Mouse (Mus musculus) neural tube, embryonic 13.5 days (tissue): Measurements from ENCODE around the gene Crym. TPM values are rescaled to one million over a fixed set of nuclear protein-coding genes. Genes with fewer than 3 reads are reported as not detected.

Experiments
- ATAC-seq: fragments of 200-750 bp; cut with Nextera tagmentation; 2 replicates; pipeline ENCODE4 v1.8.0; 2017; ENCODE audit warnings: low read depth, mild to moderate bottlenecking, moderate TSS enrichment, moderate library complexity
- H3K27ac ChIP-seq: fragments of 300-500 bp; sonication (generic); replicated peaks from 2 replicates; pipeline ENCODE4 v1.5.1; 2015; ENCODE audit warnings: moderate library complexity, mild to moderate bottlenecking, inconsistent platforms
- H3K27me3 ChIP-seq: fragments of 300-500 bp; sonication (generic); 2 replicates; pipeline ENCODE4 v1.6.1; 2015; ENCODE audit warnings: mild to moderate bottlenecking, inconsistent platforms
- H3K36me3 ChIP-seq: fragments of 300-500 bp; sonication (generic); 2 replicates; pipeline ENCODE4 v1.6.1; 2015; ENCODE audit warnings: mild to moderate bottlenecking, inconsistent platforms
- H3K4me1 ChIP-seq: fragments of 300-500 bp; sonication (generic); replicated peaks from 2 replicates; pipeline ENCODE4 v1.6.1; 2015; ENCODE audit warnings: inconsistent platforms
- H3K4me2 ChIP-seq: fragments of 300-500 bp; sonication (generic); 2 replicates; pipeline ENCODE4 v1.6.1; 2015; ENCODE audit warnings: inconsistent platforms, mild to moderate bottlenecking, moderate library complexity
- H3K4me3 ChIP-seq: fragments of 300-500 bp; sonication (generic); 2 replicates; pipeline ENCODE4 v1.5.1; 2015; ENCODE audit warnings: mild to moderate bottlenecking, inconsistent platforms
- H3K9ac ChIP-seq: fragments of 300-500 bp; sonication (generic); 2 replicates; pipeline ENCODE4 v1.6.1; 2015; ENCODE audit warnings: moderate library complexity, mild to moderate bottlenecking, inconsistent platforms
- H3K9me3 ChIP-seq: fragments of 300-500 bp; sonication (generic); 2 replicates; pipeline ENCODE4 v1.6.1; 2016; ENCODE audit warnings: inconsistent platforms
- WGBS: fragments of 180-500 bp; shearing (Covaris S2); methylation state at CpG from one replicate; pipeline ENCODE4 v1.1.7; 2015; 5-methylcytosine and 5-hydroxymethylcytosine counted together
- polyA plus RNA-seq: library from polyadenylated mRNA; unstranded; fragments of >200 nt; fragmentation: Nextera tagmentation; extraction: Ambion mirVana; gene quantifications from 2 replicates; pipeline ENCODE4 v1.2.1, GENCODE M21; 2015

Crym gene
- polyA plus RNA-seq, 1 experiment from 2014 or later = 5.6 TPM

DNA sequence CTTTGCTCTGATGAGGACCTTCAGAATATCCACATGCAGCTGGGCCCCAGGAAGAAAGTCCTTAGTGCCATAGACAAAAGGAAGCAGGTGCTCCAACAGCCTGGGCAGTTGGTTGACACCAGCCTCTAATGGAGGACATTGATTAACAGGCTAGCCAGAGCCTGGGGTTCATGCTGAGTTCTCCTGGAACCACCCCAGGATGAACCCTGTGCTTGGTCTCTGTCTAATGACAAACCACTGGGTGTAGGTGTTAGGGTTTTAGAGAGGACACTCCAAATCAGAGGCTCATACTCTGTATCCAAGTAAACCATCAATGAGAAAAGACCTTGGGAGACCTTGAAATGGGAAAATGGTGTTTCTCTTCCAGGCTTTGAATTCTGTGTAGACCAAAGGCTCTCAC is 19.0 kb downstream of the Crym start:
- no peak overlapping the region for H3K4me2 ChIP-seq
- ATAC-seq = no peak

DNA sequence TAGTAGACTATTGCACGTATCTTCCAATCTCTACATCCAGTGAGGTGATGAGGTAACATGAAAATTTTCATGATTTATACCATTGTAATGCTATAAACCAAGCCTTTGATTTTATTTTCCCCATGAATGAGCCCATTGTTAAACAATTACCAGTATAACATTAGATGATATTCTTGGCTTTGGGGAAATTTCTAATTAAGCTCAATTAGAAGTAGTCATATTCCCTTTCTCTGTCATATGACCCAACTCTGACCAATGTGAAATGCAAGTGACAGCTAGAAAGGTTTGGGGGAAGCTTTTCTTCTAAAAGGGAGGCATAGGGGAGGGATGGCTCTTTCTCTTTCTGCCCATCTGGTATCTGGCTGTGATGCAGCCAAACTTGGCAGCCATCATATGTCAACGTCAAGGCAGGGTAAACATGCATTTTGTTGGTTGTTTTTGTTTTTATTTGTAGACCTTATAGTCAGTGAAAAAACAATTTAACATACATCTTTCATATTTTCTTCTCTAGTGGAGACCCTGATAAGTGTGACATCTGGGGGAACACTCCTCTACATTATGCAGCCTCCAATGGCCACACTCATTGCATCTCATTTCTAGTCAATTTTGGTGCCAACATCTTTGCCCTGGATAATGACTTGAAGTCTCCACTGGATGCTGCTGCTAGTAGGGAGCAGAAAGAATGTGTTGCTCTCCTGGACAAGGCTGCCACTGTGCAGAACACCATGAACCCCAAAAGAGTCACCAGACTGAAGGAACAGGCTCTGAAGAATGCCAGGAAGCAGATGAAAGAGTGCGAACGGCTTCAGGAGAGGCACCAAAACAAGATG is 20.3 kb downstream of the Crym start:
- Histone ChIP-seq H3K4me2 (no peak overlapping the region), H3K4me3 (no peak overlapping the region), H3K27ac (no peak overlapping the region), H3K36me3 (no peaks in the 10 kb centered on the region), H3K4me1 (no peaks in the 10 kb centered on the region), H3K27me3 (no peaks in the 10 kb centered on the region), H3K9me3 (no peaks in the 10 kb centered on the region), H3K9ac (no peak overlapping the region)
- WGBS = 91% methylated on average over 4 of the region's 4 CpGs
- ATAC-seq = no peak

More for the DNA sequence above, 19.0 kb downstream of the Crym start:
- Histone ChIP-seq H3K27me3 (no peaks in the 10 kb centered on the region), H3K9ac (no peak overlapping the region), H3K36me3 (no peaks in the 10 kb centered on the region), H3K27ac (no peak overlapping the region), H3K9me3 (no peaks in the 10 kb centered on the region), H3K4me3 (no peak overlapping the region), H3K4me1 (no peaks in the 10 kb centered on the region)

DNA sequence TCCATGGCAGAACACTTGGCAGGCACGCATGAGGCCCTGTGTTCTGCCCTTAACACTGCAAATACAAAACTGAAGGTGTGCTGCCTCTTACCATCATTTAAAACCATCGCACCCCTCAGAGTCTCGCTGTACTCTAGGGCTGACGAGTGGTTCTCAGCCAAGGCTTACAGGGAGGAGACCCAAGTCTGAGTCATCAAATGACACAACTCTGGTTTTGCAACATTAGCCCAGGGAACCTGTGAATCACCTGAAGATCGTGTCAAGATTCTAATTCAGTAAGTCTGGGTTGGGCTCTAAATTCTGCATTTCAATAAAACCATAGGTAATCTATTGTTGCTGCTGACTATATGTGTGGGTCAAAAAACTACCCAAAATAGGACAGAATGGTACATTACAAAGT is 21.4 kb downstream of the Crym start:
- WGBS = 89% methylated on average over 5 of the region's 5 CpGs

DNA sequence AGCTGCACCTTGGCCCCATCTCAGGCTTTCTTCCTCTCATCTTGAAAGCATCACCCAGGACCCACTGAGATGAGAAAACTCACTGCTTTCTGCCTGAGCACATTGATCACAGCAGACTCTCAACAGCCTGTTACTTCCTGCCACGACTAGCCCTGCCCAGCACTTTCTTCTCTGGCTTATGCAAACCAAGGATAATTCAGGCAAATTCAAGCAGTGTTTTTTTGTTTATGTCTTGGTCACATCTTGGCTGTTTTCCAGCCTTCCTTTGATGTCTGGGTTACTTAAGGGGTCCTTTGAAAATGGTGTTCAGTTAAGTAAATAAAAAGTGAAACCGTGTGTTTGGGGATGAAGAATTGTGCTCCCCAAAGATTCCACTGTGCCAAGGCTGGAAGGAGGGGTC is 23.0 kb downstream of the Crym start:
- no peak for ATAC-seq

More for the DNA sequence above, 21.4 kb downstream of the Crym start:
- no peak overlapping the region for H3K4me3 ChIP-seq
- ATAC-seq = no peak
- H3K9ac ChIP-seq = no peak overlapping the region
- H3K9me3 ChIP-seq = no peaks in the 10 kb centered on the region
- no peaks in the 10 kb centered on the region for H3K27me3 ChIP-seq
- no peaks in the 10 kb centered on the region for H3K4me1 ChIP-seq
- no peaks in the 10 kb centered on the region for H3K36me3 ChIP-seq
- H3K4me2 ChIP-seq = no peak overlapping the region
- no peak overlapping the region for H3K27ac ChIP-seq

GRCm38 (mm10) chr7:120177611-120178010 is 24.3 kb downstream of the Crym start:
- no peak overlapping the region for H3K4me3 ChIP-seq
- no peaks in the 10 kb centered on the region for H3K27me3 ChIP-seq
- 86% methylated on average over 3 of the region's 3 CpGs for WGBS
- no peak overlapping the region for H3K27ac ChIP-seq
- no peak for ATAC-seq
- H3K4me2 ChIP-seq = no peak overlapping the region
- H3K9ac ChIP-seq = no peak overlapping the region
- H3K36me3 ChIP-seq = no peaks in the 10 kb centered on the region
- no peaks in the 10 kb centered on the region for H3K4me1 ChIP-seq
- no peaks in the 10 kb centered on the region for H3K9me3 ChIP-seq

More for the DNA sequence above, 23.0 kb downstream of the Crym start:
- Histone ChIP-seq H3K27ac (no peak overlapping the region), H3K4me3 (no peak overlapping the region), H3K4me1 (no peaks in the 10 kb centered on the region), H3K36me3 (no peaks in the 10 kb centered on the region), H3K9me3 (no peaks in the 10 kb centered on the region), H3K4me2 (no peak overlapping the region), H3K9ac (no peak overlapping the region), H3K27me3 (no peaks in the 10 kb centered on the region)
- WGBS = 30% methylated on average over 2 of the region's 2 CpGs

GRCm38 (mm10) chr7:120174723-120175504 is 27.0 kb downstream of the Crym start:
- no peak overlapping the region for H3K4me2 ChIP-seq
- ATAC-seq = no peak
- no peaks in the 10 kb centered on the region for H3K36me3 ChIP-seq
- no peak overlapping the region for H3K9ac ChIP-seq
- no peak overlapping the region for H3K4me3 ChIP-seq
- no peak overlapping the region for H3K27ac ChIP-seq
- H3K4me1 ChIP-seq = no peaks in the 10 kb centered on the region
- WGBS = 90% methylated on average over 11 of the region's 11 CpGs
- no peaks in the 10 kb centered on the region for H3K27me3 ChIP-seq
- H3K9me3 ChIP-seq = no peaks in the 10 kb centered on the region

DNA sequence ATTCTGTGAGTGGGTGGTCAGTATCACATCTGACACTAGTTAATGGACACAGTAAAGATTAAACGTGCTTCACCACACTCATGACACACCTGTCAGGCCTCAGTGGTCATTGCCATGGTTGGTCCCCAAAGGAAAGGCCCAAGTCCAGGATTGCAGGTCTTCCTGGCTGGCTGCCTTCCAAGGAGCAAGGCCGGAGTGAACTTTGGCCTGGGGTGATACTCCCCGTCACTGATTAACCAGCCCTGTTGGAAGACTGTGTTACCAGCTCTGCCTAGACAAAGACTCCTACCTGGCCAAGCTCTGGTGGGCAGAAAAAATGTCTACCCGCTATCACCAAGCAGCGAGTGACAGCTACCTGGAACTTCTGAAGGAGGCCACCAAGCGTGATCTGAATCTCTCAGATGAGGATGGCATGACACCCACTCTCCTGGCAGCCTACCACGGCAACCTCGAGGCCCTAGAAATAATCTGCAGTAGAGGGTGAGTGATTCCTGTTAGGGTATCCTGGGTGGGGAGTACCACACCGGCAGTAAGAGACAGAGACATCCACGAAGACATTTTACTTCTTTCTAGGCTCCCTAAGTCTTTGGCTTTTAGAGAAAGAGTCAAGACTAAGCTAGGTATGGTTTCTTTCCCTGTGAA is 28.2 kb downstream of the Crym start, which contains the start of gene Anks4b:
Gene Anks4b (plus strand): TSS at position 256 of the 642 bp plus-strand sequence.
- 88% methylated on average over 10 of the region's 10 CpGs for WGBS
- H3K4me1 ChIP-seq = no peaks in the 10 kb centered on the region
- H3K27me3 ChIP-seq = no peaks in the 10 kb centered on the region
- H3K27ac ChIP-seq = no peak within 1 kb of the TSS
- H3K9ac ChIP-seq = no peak within 1 kb of the TSS
- no peak within 1 kb of the TSS for H3K4me2 ChIP-seq
- H3K9me3 ChIP-seq = no peaks in the 10 kb centered on the region
- H3K4me3 ChIP-seq = no peak within 1 kb of the TSS
- no peaks in the 10 kb centered on the region for H3K36me3 ChIP-seq
- ATAC-seq = no peak

DNA sequence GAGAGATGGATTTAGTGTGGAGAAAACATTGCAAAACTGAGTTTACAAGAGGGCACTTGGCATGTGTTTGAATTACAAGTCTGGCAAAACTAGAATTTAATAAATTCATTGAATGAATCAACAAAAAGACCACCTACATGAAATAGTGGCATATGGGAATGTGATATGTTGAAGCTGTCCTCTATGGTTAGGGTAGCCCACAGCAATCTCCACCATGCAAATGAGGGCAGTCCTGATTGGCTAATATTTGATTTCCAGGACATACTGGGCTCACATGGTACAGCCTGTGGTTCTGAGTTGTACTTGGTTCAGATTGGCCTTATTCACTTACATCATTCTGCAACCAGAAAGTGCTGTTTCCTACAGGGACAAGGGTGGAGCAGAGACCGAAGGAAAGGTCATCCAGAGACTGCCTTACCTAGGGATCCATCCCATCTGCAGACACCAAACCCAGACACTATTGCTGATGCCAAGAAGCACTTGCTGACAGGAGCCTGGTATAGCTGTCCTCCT is 29.7 kb downstream of the Crym start:
- Histone ChIP-seq H3K36me3 (no peaks in the 10 kb centered on the region), H3K9ac (no peak overlapping the region), H3K4me2 (no peak overlapping the region), H3K27ac (no peak overlapping the region), H3K27me3 (no peaks in the 10 kb centered on the region), H3K9me3 (no peaks in the 10 kb centered on the region), H3K4me3 (no peak overlapping the region), H3K4me1 (no peaks in the 10 kb centered on the region)
- no peak for ATAC-seq
- WGBS = 96% methylated on average over 1 of the region's 1 CpGs

DNA sequence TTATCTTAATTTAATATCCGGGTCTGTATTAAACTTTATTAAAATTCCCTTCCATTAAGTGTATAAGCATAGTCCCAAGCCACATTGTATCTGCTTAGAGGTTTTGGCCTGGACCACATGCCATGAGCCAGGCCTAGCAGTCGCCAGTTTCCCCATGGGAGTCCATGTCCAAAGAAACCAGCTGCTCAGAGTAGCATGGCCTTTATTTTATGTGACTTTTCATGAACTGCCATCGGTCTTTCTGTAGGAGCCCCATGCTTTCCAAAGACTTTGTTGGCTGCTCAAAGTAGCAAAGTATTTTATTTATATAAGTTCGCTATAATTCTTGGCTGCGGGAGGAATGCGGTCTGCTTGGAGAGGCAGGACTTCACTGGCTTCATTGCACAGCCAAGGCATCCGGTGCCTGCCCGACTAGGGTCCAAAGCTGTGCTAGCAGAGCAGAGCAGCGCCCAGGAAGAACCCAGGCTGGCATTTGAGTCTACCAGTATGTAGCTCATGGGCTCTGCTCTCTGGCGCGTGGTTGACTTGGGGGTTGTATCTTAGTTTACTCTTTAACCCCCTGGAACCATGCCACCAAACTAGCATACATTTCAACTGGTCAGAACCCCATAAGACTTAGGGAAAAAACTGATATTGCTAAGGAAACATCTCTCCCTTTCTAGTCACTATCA is 38.2 kb downstream of the Crym start:
- ATAC-seq = no peak
- WGBS = 87% methylated on average over 11 of the region's 11 CpGs

DNA sequence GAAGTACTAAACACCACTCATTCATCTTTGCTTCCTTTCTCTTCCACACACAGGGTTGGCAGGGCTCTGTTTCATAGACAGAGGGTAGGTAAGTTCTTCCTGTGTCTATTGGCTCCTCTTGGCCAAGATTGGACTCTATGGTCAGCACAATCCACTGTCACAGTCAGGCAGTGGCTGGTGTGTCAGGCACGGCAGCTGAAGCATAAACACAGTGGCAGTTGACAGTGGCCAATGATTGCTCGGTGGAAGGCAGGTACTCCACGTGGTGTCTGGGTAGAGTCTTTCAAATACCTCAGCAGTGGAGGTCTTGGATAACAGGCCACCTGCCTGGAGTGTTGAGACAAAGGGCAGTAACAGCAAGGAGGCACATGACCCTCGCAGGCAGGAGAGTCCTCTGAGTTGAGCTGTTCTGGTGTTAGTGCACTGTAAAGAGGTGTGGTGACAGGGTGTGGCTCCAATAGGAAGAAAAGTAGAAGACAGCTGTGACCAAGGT is 43.7 kb downstream of the Crym start:
- Histone ChIP-seq H3K4me3 (no peak overlapping the region), H3K9me3 (no peaks in the 10 kb centered on the region), H3K4me2 (no peak overlapping the region), H3K36me3 (no peaks in the 10 kb centered on the region), H3K27ac (no peak overlapping the region; the same call in 1 of the 2 replicates), H3K9ac (no peak overlapping the region), H3K4me1 (peaks cover 20% of the 10 kb centered on the region), H3K27me3 (no peaks in the 10 kb centered on the region)
- ATAC-seq = no peak
- WGBS = 33% methylated on average over 4 of the region's 4 CpGs

More for the DNA sequence above, 38.2 kb downstream of the Crym start:
- Histone ChIP-seq H3K27me3 (no peaks in the 10 kb centered on the region), H3K27ac (no peak overlapping the region), H3K9ac (no peak overlapping the region), H3K4me3 (no peak overlapping the region), H3K4me1 (no peaks in the 10 kb centered on the region), H3K9me3 (no peaks in the 10 kb centered on the region), H3K4me2 (no peak overlapping the region), H3K36me3 (no peaks in the 10 kb centered on the region)

GRCm38 (mm10) chr7:120157575-120158061 is 44.3 kb downstream of the Crym start:
- H3K27ac ChIP-seq = no peak overlapping the region; the same call in 1 of the 2 replicates
- 27% methylated on average over 5 of the region's 5 CpGs for WGBS

More at GRCm38 (mm10) chr7:120157575-120158061, 44.3 kb downstream of the Crym start:
- H3K4me1 ChIP-seq = peaks cover 20% of the 10 kb centered on the region
- no peaks in the 10 kb centered on the region for H3K27me3 ChIP-seq
- no peak overlapping the region for H3K4me3 ChIP-seq
- H3K4me2 ChIP-seq = no peak overlapping the region
- ATAC-seq = no peak
- no peak overlapping the region for H3K9ac ChIP-seq
- no peaks in the 10 kb centered on the region for H3K36me3 ChIP-seq
- H3K9me3 ChIP-seq = no peaks in the 10 kb centered on the region
